Mouse (Mus musculus) cortical plate, adult 2 months (tissue): ENCODE data around the gene Thnsl2.

ENCODE experiments used
- CTCF ChIP-seq: fragments of 200-500 bp; IDR thresholded peaks from 2 replicates; pipeline ENCODE4 v1.5.1; 2011; ENCODE audit warnings: mild to moderate bottlenecking, control low read depth, low read length; ENCODE audit not compliant: insufficient read depth; ENCODE audit errors: extremely low read depth
- POLR2A ChIP-seq: fragments of 200-500 bp; IDR thresholded peaks from 2 replicates; pipeline ENCODE4 v1.6.1; 2011; ENCODE audit warnings: mild to moderate bottlenecking, low read length, control low read depth; ENCODE audit not compliant: insufficient read depth; ENCODE audit errors: extremely low read depth

- TF ChIP-seq CTCF (no peak), POLR2A (no peak)
Observed at GRCm38 (mm10) chr6:71083441-71083840, 60.8 kb downstream of the Thnsl2 start.
